In genomic region chr3:96051839-96052238, GRCm38 (mm10) we compare ENCODE assay signal across 8 mouse cellular contexts. TPM values are rescaled to one million over a fixed set of nuclear protein-coding genes. Genes with fewer than 3 reads are reported as not detected.
DNase-seq lines count a peak whose midpoint lies in the region; TF ChIP-seq lines count a peak whose summit lies in the region.

No protein-coding gene starts in this region.

- peaks cover 18% of the 10 kb centered on the region for H3K4me1 ChIP-seq in E14TG2a.4 (replicated peaks; ENCODE audit: low read depth, low read length)
- H3K4me1 ChIP-seq in bone marrow, adult 2 months (ENCODE audit: control insufficient read depth, insufficient read depth, low read length) = no peaks in the 10 kb centered on the region
- H3K4me1 ChIP-seq in embryonic fibroblast, embryonic 13.5 days (ENCODE audit: control insufficient read depth, insufficient read depth, low read length) = peaks cover 3% of the 10 kb centered on the region

- H3K36me3 ChIP-seq in E14TG2a.4 (ENCODE audit: insufficient read depth, low read length) = peaks cover 7% of the 10 kb centered on the region; the same call in 1 of the 2 replicates

- H3K27me3 ChIP-seq in E14TG2a.4 (ENCODE audit: insufficient read depth, low read length) = no peaks in the 10 kb centered on the region

- no peaks in the 10 kb centered on the region for H3K9me3 ChIP-seq in E14TG2a.4 (ENCODE audit: low read length)

- DNase-seq in kidney, adult 9 months = peak; percentile 67
- DNase-seq in kidney, postnatal 25 days = no peak
- peak; percentile 28 for DNase-seq in lung, postnatal 14 days
- no peak for DNase-seq in urinary bladder, adult 2 months (ENCODE audit: low spot score)
- DNase-seq in spleen, postnatal 10 days (ENCODE audit: low spot score in 2 of 2) = no peak

- WGBS in bone marrow, adult 2 months = 50% methylated on average over 2 of the region's 2 CpGs

- no peak for TF ChIP-seq POLR2A in bone marrow, adult 2 months (IDR thresholded peaks at IDR 0.05; ENCODE audit: borderline replicate concordance, control insufficient read depth, low read depth, low read length)
- no peak for TF ChIP-seq POLR2A in embryonic fibroblast, embryonic 13.5 days (IDR thresholded peaks at IDR 0.05; ENCODE audit: low read depth, low read length)

- no peak overlapping the region for H3K4me3 ChIP-seq in E14TG2a.4 (replicated peaks; ENCODE audit: low read length)
- no peak overlapping the region for H3K4me3 ChIP-seq in bone marrow, adult 2 months (replicated peaks; ENCODE audit: control insufficient read depth, low read depth, low read length)
- no peak overlapping the region for H3K4me3 ChIP-seq in embryonic fibroblast, embryonic 13.5 days (ENCODE audit: insufficient read depth, low read length)

- peak; percentile 72 for TF ChIP-seq CTCF in E14TG2a.4 (conservative IDR thresholded peaks at IDR 0.05; ENCODE audit: low read length)
- peak; percentile 39 for TF ChIP-seq CTCF in bone marrow, adult 2 months (IDR thresholded peaks at IDR 0.05; ENCODE audit: control insufficient read depth, insufficient read depth, low read length)
- 0 out of 2 replicates have a peak, but pooled peaks have one; percentile 11 for TF ChIP-seq CTCF in embryonic fibroblast, embryonic 13.5 days (IDR thresholded peaks at IDR 0.05; ENCODE audit: borderline replicate concordance, insufficient read depth, low read length)

- no peak overlapping the region for H3K27ac ChIP-seq in bone marrow, adult 2 months (ENCODE audit: control insufficient read depth, insufficient read depth, low read depth, low read length, poor library complexity)
- H3K27ac ChIP-seq in embryonic fibroblast, embryonic 13.5 days (ENCODE audit: insufficient read depth, low read length) = no peak overlapping the region

RNA-seq across cellular contexts. Expression of gene Vps45, which starts 6.4 kb away (rescaled TPM):
- 11.8 and 20.1 TPM in 2 replicates for polyA plus RNA-seq in bone marrow, adult 2 months (2011; ENCODE audit: insufficient read depth, insufficient read length, low replicate concordance, missing spikeins)
- polyA plus RNA-seq in embryonic fibroblast, embryonic 13.5 days (2011; ENCODE audit: insufficient read length, low read depth, missing spikeins) = 15.5 and 15.6 TPM in 2 replicates
- polyA plus RNA-seq in urinary bladder, adult 2 months (2012; rRNA removed) = 15.3 and 20.3 TPM in 2 replicates

RNA-seq across cellular contexts. Expression of gene Otud7b, which starts 52.5 kb away (rescaled TPM):
- polyA plus RNA-seq in bone marrow, adult 2 months (2011; ENCODE audit: insufficient read depth, insufficient read length, low replicate concordance, missing spikeins) = 14.6 and 22.2 TPM in 2 replicates
- 26.0 and 30.0 TPM in 2 replicates for polyA plus RNA-seq in embryonic fibroblast, embryonic 13.5 days (2011; ENCODE audit: insufficient read length, low read depth, missing spikeins)
- 11.1 and 16.8 TPM in 2 replicates for polyA plus RNA-seq in urinary bladder, adult 2 months (2012; rRNA removed)

RNA-seq across cellular contexts. Expression of gene Plekho1, which starts 56.0 kb away (rescaled TPM):
- polyA plus RNA-seq in bone marrow, adult 2 months (2011; ENCODE audit: insufficient read depth, insufficient read length, low replicate concordance, missing spikeins) = 36.1 and 59.2 TPM in 2 replicates
- 53.5 and 57.7 TPM in 2 replicates for polyA plus RNA-seq in embryonic fibroblast, embryonic 13.5 days (2011; ENCODE audit: insufficient read length, low read depth, missing spikeins)
- polyA plus RNA-seq in urinary bladder, adult 2 months (2012; rRNA removed) = 196 and 224 TPM in 2 replicates

Comparison
In these comparisons a context has a peak if more than half of its experiments do, and no peak if none do; other contexts are left out.
1. DNase-seq: peak in kidney, adult 9 months (single experiment) and lung, postnatal 14 days (single experiment); none in kidney, postnatal 25 days (0 of 2), urinary bladder, adult 2 months (single experiment) and spleen, postnatal 10 days (0 of 2).
2. CTCF ChIP-seq: peak in every context shown above with its lines; median percentile 72 in E14TG2a.4; 39 in bone marrow, adult 2 months; 11 in embryonic fibroblast, embryonic 13.5 days.